Mouse (Mus musculus) heart, postnatal 0 days (tissue): ENCODE results near the gene Qpct.

ENCODE experiments used
- CTCF ChIP-seq: IDR thresholded peaks from 2 replicates; pipeline ENCODE4 v1.5.1; 2016; ENCODE audit warnings: antibody characterized with exemption, control low read depth, low read depth
- EP300 ChIP-seq: IDR thresholded peaks from 2 replicates; pipeline ENCODE4 v1.6.1; 2016; ENCODE audit warnings: antibody characterized with exemption, low read depth

DNA sequence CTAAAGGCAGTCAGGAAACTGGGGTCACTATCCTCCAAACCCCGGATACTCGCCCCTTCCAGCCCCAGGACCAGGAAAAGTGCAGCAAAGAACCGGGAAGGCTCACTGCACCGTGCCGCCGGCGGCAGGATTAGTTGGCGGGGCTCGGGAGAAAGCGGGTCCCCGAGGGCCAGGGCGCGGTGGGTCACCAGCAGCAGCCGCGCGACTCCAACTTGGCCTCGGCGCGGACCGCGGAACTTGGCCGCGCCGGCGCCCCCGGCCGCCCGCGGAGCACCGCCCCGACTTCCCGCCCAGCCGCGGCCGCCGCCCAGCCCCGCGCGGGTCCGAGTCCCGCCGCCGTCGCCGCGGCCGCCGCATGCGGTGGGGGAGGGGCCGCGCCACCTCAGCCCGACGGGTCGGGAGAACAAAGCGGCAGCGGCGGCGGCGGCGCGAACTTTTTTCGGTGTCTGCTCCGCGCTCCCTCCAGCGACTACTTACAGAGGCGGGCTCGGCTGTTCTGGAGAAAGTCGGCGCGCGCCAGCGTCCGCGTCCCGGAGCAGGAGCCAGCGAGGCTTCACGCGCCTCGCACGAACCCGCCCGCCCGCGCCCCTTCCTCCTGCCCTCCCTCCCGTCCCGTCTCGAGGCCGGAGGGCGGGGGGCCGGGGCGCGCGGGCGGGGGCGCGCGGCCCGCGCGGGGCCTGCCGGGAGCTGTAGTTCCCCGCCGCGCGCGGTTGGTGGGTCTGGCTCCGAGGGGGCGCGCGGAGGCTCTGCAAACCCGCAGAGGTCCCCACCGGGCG is 31.3 kb upstream of the Qpct start, which contains the start of gene Prkd3:
- no peak for TF ChIP-seq EP300
- no peak for TF ChIP-seq CTCF
